Mouse (Mus musculus) adrenal gland (tissue): ENCODE results near the gene Gltpd2.

Experiments used
- intact Hi-C: fragments of 180-260 bp; cut with DNase I; formaldehyde crosslinking; loops from one replicate; pipeline ENCODE4 v1.15.1; 2025

The Gltpd2 gene

GRCm38 (mm10) chr11:70562287-70562994, 43.4 kb downstream of the Gltpd2 start, which contains the start of gene Mink1:
Gene Mink1 (plus strand): TSS chr11:70562881.
- intact Hi-C loops = no loop called here

- intact Hi-C loops = no loop called here
Measured at GRCm38 (mm10) chr11:70562995-70563469, 44.0 kb downstream of the Gltpd2 start.

GRCm38 (mm10) chr11:70563470-70564275, 44.7 kb downstream of the Gltpd2 start:
- intact Hi-C loops = no loop called here

GRCm38 (mm10) chr11:70564276-70564873, 45.4 kb downstream of the Gltpd2 start:
- intact Hi-C loops = no loop called here

GRCm38 (mm10) chr11:70566586-70566985, 47.6 kb downstream of the Gltpd2 start:
- intact Hi-C loops = no loop called here
